Mouse (Mus musculus): Measurements from ENCODE around the gene Aqp11. TPM values are rescaled to one million over a fixed set of nuclear protein-coding genes. Genes with fewer than 3 reads are reported as not detected.

Gene Aqp11
- polyA plus RNA-seq, 2 experiments = 2.2 to 4.2 TPM

GRCm38 (mm10) chr7:97735886-97736420 lies 2.1 kb downstream of the Aqp11 start:
- Histone ChIP-seq H3K4me3 (replicated peaks; ENCODE audit: low read length) (no peak overlapping the region), H3K4me2 (replicated peaks; ENCODE audit: low read depth, low read length, severe bottlenecking) (no peak overlapping the region), H3K9me3 (ENCODE audit: control insufficient read depth, low read length) (no peaks in the 10 kb centered on the region), H3K27me3 (ENCODE audit: control insufficient read depth, insufficient read depth, low read length) (no peaks in the 10 kb centered on the region), H3K4me1 (ENCODE audit: control insufficient read depth, insufficient read depth, low read length) (peaks cover 6% of the 10 kb centered on the region; the same call in 1 of the 2 replicates), H3K27ac (replicated peaks; ENCODE audit: low read depth, low read length) (no peak overlapping the region), H3K9ac (ENCODE audit: low read depth, low read length, severe bottlenecking) (no peak overlapping the region), H3K36me3 (ENCODE audit: control insufficient read depth, insufficient read depth, low read length) (no peaks in the 10 kb centered on the region)
- ATAC-seq (ENCODE audit: low FRiP score, low read depth) (no peak), DNase-seq (ENCODE audit: low spot score) (no peak)
- no peak for TF ChIP-seq POLR2A (IDR thresholded peaks at IDR 0.05; ENCODE audit: borderline replicate concordance, extremely low read depth, insufficient read depth, insufficient read length)
- 54% methylated on average over 4 of the region's 4 CpGs for WGBS

GRCm38 (mm10) chr7:97735021-97735420 lies 3.1 kb downstream of the Aqp11 start:
- ATAC-seq (ENCODE audit: low FRiP score, low read depth) = no peak
- 84% methylated on average over 8 of the region's 8 CpGs for WGBS
- H3K4me3 ChIP-seq (replicated peaks; ENCODE audit: low read length) = no peak overlapping the region
- TF ChIP-seq POLR2A (IDR thresholded peaks at IDR 0.05; ENCODE audit: borderline replicate concordance, extremely low read depth, insufficient read depth, insufficient read length) = no peak
- H3K9ac ChIP-seq (ENCODE audit: low read depth, low read length, severe bottlenecking) = no peak overlapping the region
- H3K9me3 ChIP-seq (ENCODE audit: control insufficient read depth, low read length) = no peaks in the 10 kb centered on the region
- no peak for DNase-seq (ENCODE audit: low spot score)
- peaks cover 6% of the 10 kb centered on the region; the same call in 1 of the 2 replicates for H3K4me1 ChIP-seq (ENCODE audit: control insufficient read depth, insufficient read depth, low read length)
- no peak overlapping the region for H3K4me2 ChIP-seq (replicated peaks; ENCODE audit: low read depth, low read length, severe bottlenecking)
- no peaks in the 10 kb centered on the region for H3K36me3 ChIP-seq (ENCODE audit: control insufficient read depth, insufficient read depth, low read length)
- H3K27ac ChIP-seq (replicated peaks; ENCODE audit: low read depth, low read length) = no peak overlapping the region
- H3K27me3 ChIP-seq (ENCODE audit: control insufficient read depth, insufficient read depth, low read length) = no peaks in the 10 kb centered on the region

- H3K36me3 ChIP-seq (ENCODE audit: control insufficient read depth, insufficient read depth, low read length) = no peaks in the 10 kb centered on the region
- no peak overlapping the region for H3K4me2 ChIP-seq (replicated peaks; ENCODE audit: low read depth, low read length, severe bottlenecking)
- H3K27me3 ChIP-seq (ENCODE audit: control insufficient read depth, insufficient read depth, low read length) = no peaks in the 10 kb centered on the region
- H3K4me1 ChIP-seq (ENCODE audit: control insufficient read depth, insufficient read depth, low read length) = peaks cover 6% of the 10 kb centered on the region; the same call in 1 of the 2 replicates
- no peak overlapping the region for H3K27ac ChIP-seq (replicated peaks; ENCODE audit: low read depth, low read length)
- no peak overlapping the region for H3K9ac ChIP-seq (ENCODE audit: low read depth, low read length, severe bottlenecking)
- no peak overlapping the region for H3K4me3 ChIP-seq (replicated peaks; ENCODE audit: low read length)
- DNase-seq (ENCODE audit: low spot score) (no peak), ATAC-seq (ENCODE audit: low FRiP score, low read depth) (no peak)
- no peak for TF ChIP-seq POLR2A (IDR thresholded peaks at IDR 0.05; ENCODE audit: borderline replicate concordance, extremely low read depth, insufficient read depth, insufficient read length)
- H3K9me3 ChIP-seq (ENCODE audit: control insufficient read depth, low read length) = no peaks in the 10 kb centered on the region
- WGBS = 80% methylated on average over 5 of the region's 5 CpGs
Observed at GRCm38 (mm10) chr7:97733606-97734005, 4.5 kb downstream of the Aqp11 start.

- Histone ChIP-seq H3K27me3 (ENCODE audit: control insufficient read depth, insufficient read depth, low read length) (no peaks in the 10 kb centered on the region), H3K4me2 (replicated peaks; ENCODE audit: low read depth, low read length, severe bottlenecking) (no peak overlapping the region), H3K4me3 (replicated peaks; ENCODE audit: low read length) (no peak overlapping the region), H3K9ac (ENCODE audit: low read depth, low read length, severe bottlenecking) (no peak overlapping the region), H3K36me3 (ENCODE audit: control insufficient read depth, insufficient read depth, low read length) (0 out of 2 replicates have a peak, but pooled peaks cover 4% of the 10 kb centered on the region), H3K4me1 (ENCODE audit: control insufficient read depth, insufficient read depth, low read length) (no peaks in the 10 kb centered on the region), H3K27ac (replicated peaks; ENCODE audit: low read depth, low read length) (no peak overlapping the region), H3K9me3 (ENCODE audit: control insufficient read depth, low read length) (no peaks in the 10 kb centered on the region)
- no peak for TF ChIP-seq POLR2A (IDR thresholded peaks at IDR 0.05; ENCODE audit: borderline replicate concordance, extremely low read depth, insufficient read depth, insufficient read length)
- 70% methylated on average over 3 of the region's 3 CpGs for WGBS
- ATAC-seq (ENCODE audit: low FRiP score, low read depth) = no peak
- DNase-seq (ENCODE audit: low spot score) = no peak
Observed at GRCm38 (mm10) chr7:97730427-97730826, 7.7 kb downstream of the Aqp11 start.

- Histone ChIP-seq H3K4me3 (replicated peaks; ENCODE audit: low read length) (no peak overlapping the region), H3K27ac (replicated peaks; ENCODE audit: low read depth, low read length) (no peak overlapping the region), H3K4me2 (replicated peaks; ENCODE audit: low read depth, low read length, severe bottlenecking) (no peak overlapping the region), H3K27me3 (ENCODE audit: control insufficient read depth, insufficient read depth, low read length) (no peaks in the 10 kb centered on the region), H3K36me3 (ENCODE audit: control insufficient read depth, insufficient read depth, low read length) (0 out of 2 replicates have a peak, but pooled peaks cover 12% of the 10 kb centered on the region), H3K9ac (ENCODE audit: low read depth, low read length, severe bottlenecking) (no peak overlapping the region), H3K4me1 (ENCODE audit: control insufficient read depth, insufficient read depth, low read length) (no peaks in the 10 kb centered on the region), H3K9me3 (ENCODE audit: control insufficient read depth, low read length) (no peaks in the 10 kb centered on the region)
- ATAC-seq (ENCODE audit: low FRiP score, low read depth) = no peak
- 73% methylated on average over 14 of the region's 14 CpGs for WGBS
- TF ChIP-seq POLR2A (IDR thresholded peaks at IDR 0.05; ENCODE audit: borderline replicate concordance, extremely low read depth, insufficient read depth, insufficient read length) = no peak
- no peak for DNase-seq (ENCODE audit: low spot score)
Observed at GRCm38 (mm10) chr7:97728666-97729614, 9.1 kb downstream of the Aqp11 start.

Data from limb, embryonic 14.5 days (tissue).